Mouse (Mus musculus): ENCODE measurements around the gene Kcnd3. TPM values are rescaled to one million over a fixed set of nuclear protein-coding genes. Genes with fewer than 3 reads are reported as not detected.

The Kcnd3 gene
- polyA plus RNA-seq, 1 experiment, result 10.4 TPM

DNA sequence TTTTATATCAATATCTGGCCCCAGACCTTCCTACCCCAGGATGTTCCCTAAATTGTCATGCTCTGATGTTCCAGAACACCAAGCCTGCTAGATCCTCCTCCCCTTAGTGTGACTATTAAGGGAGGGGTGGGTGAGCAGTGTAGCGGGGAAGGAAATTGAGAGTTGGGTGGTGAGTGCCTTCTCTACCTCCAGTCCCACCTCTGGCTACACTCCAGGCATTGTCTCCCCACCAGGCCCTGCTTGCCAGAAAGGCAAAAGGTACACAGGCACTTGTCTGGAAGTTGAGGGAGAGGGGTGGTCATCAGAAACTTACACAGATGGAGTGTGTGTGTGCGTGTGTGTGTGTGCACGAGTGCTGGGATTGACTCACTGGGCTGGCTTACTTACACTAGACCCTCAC, 270.4 kb downstream of the Kcnd3 start:
- no peak for DNase-seq (ENCODE audit: low spot score)

Other genes starting within 250 kb of the Kcnd3 start
- 10.4 and 10.8 TPM in 2 replicates for gene Ddx20, start 235.2 kb downstream of the Kcnd3 start, polyA plus RNA-seq (2012; rRNA removed)